ENCODE assay signal across 11 mouse cellular contexts in the genomic region with DNA sequence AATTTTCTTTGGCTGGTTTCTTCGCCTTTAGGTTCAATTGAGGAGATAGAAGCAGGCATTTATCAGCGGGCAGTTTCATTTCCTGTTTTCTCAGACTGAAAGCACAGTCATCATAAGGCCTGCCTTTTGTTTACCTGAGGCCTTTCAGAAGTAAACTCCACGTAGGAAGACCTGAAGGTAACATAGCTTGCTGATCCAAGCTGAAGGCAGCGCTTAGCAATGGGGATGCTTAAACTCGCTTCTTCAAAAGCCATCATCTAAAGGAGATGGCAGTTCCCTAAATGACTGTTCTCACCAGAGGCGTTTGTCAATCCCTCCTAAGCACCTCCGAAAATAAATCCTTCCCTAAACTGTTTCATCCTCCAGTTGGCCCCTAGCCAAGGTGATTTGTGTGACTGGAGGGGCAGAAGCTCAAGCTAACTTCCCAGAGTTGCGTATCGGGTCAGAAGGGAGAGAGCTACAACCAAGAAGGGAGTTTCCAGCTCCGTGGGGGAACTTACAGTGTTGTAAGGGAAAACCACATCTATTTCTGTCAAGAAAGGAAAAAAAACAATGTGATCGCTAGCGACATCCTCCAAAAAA. TPM values are rescaled to one million over a fixed set of nuclear protein-coding genes. Genes with fewer than 3 reads are reported as not detected.
DNase-seq lines count a peak whose midpoint lies in the region; ATAC-seq and TF ChIP-seq lines count a peak whose summit lies in the region.
"Had no signal": no experiment of that assay in that cellular context is flagged by ENCODE, and none has a peak within 500 bp of the region (broad histone marks: within the 10 kb centered on the region; RNA-seq: fewer than 3 reads in every experiment).

No protein-coding gene starts in this region.

- no peak for TF ChIP-seq POLR2A in spleen, adult 2 months (IDR thresholded peaks at IDR 0.05; ENCODE audit: low read depth, low read length)

- no peak for TF ChIP-seq CTCF in spleen, adult 2 months (IDR thresholded peaks at IDR 0.05; ENCODE audit: extremely low read depth, insufficient read depth, insufficient read length, insufficient replicate concordance)

- no peaks in the 10 kb centered on the region for H3K36me3 ChIP-seq in spleen, adult 2 months (ENCODE audit: control insufficient read depth, insufficient read depth, low read length)
- no peaks in the 10 kb centered on the region for H3K36me3 ChIP-seq in embryonic facial prominence, embryonic 15.5 days
- no peaks in the 10 kb centered on the region for H3K36me3 ChIP-seq in stomach, embryonic 16.5 days (ENCODE audit: control insufficient read depth, insufficient read depth, low read length)
- H3K36me3 ChIP-seq: neural tube, embryonic 12.5 days had no signal

- H3K27me3 ChIP-seq in spleen, adult 2 months (ENCODE audit: control insufficient read depth, insufficient read depth, low read length) = no peaks in the 10 kb centered on the region
- H3K27me3 ChIP-seq in embryonic facial prominence, embryonic 15.5 days = no peaks in the 10 kb centered on the region
- no peaks in the 10 kb centered on the region for H3K27me3 ChIP-seq in stomach, embryonic 16.5 days (ENCODE audit: control insufficient read depth, insufficient read depth, low read length)
- H3K27me3 ChIP-seq: neural tube, embryonic 12.5 days had no signal

- no peak overlapping the region for H3K9ac ChIP-seq in embryonic facial prominence, embryonic 15.5 days
- no peak overlapping the region for H3K9ac ChIP-seq in stomach, embryonic 16.5 days (ENCODE audit: low read length)
- H3K9ac ChIP-seq: neural tube, embryonic 12.5 days had no signal

- ATAC-seq in embryonic facial prominence, embryonic 15.5 days (ENCODE audit: insufficient number of reproducible peaks, low FRiP score, low TSS enrichment, low read depth) = no peak
- peak; percentile 75 for ATAC-seq in inflammation-experienced regulatory T-cells, adult 6 months
- ATAC-seq in stomach, embryonic 16.5 days (ENCODE audit: insufficient read depth, low FRiP score) = no peak
- ATAC-seq in erythroblast, adult 5-6 weeks (replicated peaks; ENCODE audit: low FRiP score, poor library complexity, severe bottlenecking) = no peak

- H3K4me1 ChIP-seq in spleen, adult 2 months (ENCODE audit: control insufficient read depth, insufficient read depth, insufficient read length) = peaks cover 18% of the 10 kb centered on the region
- H3K4me1 ChIP-seq in embryonic facial prominence, embryonic 15.5 days = peaks cover 30% of the 10 kb centered on the region
- H3K4me1 ChIP-seq in stomach, embryonic 16.5 days (ENCODE audit: control insufficient read depth, insufficient read depth, low read length) = peaks cover 17% of the 10 kb centered on the region
- H3K4me1 ChIP-seq: neural tube, embryonic 12.5 days had no signal

- peak overlapping the region; percentile 74 for H3K27ac ChIP-seq in spleen, adult 2 months (ENCODE audit: insufficient read depth, low read length)
- peak overlapping the region; percentile 68 for H3K27ac ChIP-seq in embryonic facial prominence, embryonic 15.5 days (replicated peaks)
- peak overlapping the region; percentile 51; the same call in 1 of the 2 replicates for H3K27ac ChIP-seq in stomach, embryonic 16.5 days (ENCODE audit: low read length)
- H3K27ac ChIP-seq: neural tube, embryonic 12.5 days had no signal

- peak overlapping the region; percentile 12; the same call in 1 of the 2 replicates for H3K4me2 ChIP-seq in embryonic facial prominence, embryonic 15.5 days (replicated peaks)
- no peak overlapping the region for H3K4me2 ChIP-seq in stomach, embryonic 16.5 days (ENCODE audit: low read depth, low read length)
- H3K4me2 ChIP-seq: neural tube, embryonic 12.5 days had no signal

- H3K9me3 ChIP-seq in embryonic facial prominence, embryonic 15.5 days (replicated peaks) = no peaks in the 10 kb centered on the region
- 0 out of 2 replicates have a peak, but pooled peaks cover 4% of the 10 kb centered on the region for H3K9me3 ChIP-seq in stomach, embryonic 16.5 days (replicated peaks; ENCODE audit: control insufficient read depth, low read length)
- H3K9me3 ChIP-seq: neural tube, embryonic 12.5 days had no signal

- H3K4me3 ChIP-seq in spleen, adult 2 months (ENCODE audit: extremely low read depth, insufficient read depth, insufficient read length) = no peak overlapping the region
- H3K4me3 ChIP-seq in embryonic facial prominence, embryonic 15.5 days (replicated peaks) = no peak overlapping the region
- H3K4me3 ChIP-seq in stomach, embryonic 16.5 days (replicated peaks; ENCODE audit: low read length) = no peak overlapping the region
- H3K4me3 ChIP-seq: neural tube, embryonic 12.5 days had no signal

- WGBS in spleen, adult 2 months = 11% methylated on average over 12 of the region's 12 CpGs
- 46% methylated on average over 12 of the region's 12 CpGs for WGBS in embryonic facial prominence, embryonic 15.5 days
- WGBS in stomach, embryonic 16.5 days = 51% methylated on average over 12 of the region's 12 CpGs

- peak; percentile 37 to 63 for DNase-seq in spleen, adult 2 months (ENCODE audit: low read depth in 1 of 2, low spot score in 2 of 2)
- no peak for DNase-seq in spleen, adult 12 weeks (ENCODE audit: low spot score)
- no peak for DNase-seq in right cerebral cortex, postnatal 25 days
- DNase-seq: gastrocnemius, postnatal 25 days; left cerebral cortex, postnatal 4 days; thymus, adult 2 months had no signal

RNA-seq across cellular contexts. Expression of gene Mapkapk2, which starts 13.0 kb away (rescaled TPM):
- polyA plus RNA-seq in spleen, adult 2 months (2012; rRNA removed) = 55.3 and 72.5 TPM in 2 replicates
- polyA plus RNA-seq in embryonic facial prominence, embryonic 15.5 days (2015; fragmentation: Nextera tagmentation; extraction: Ambion mirVana) = 42.8 and 44.4 TPM in 2 replicates
- polyA plus RNA-seq in inflammation-experienced regulatory T-cells, adult 6 months (2017; shearing (Covaris generic)) = 10 to 100 TPM in 1 of 3 experiments, 1 to 10 TPM in 2; 9.0 to 11.8 (median 9.8) TPM
- polyA plus RNA-seq in stomach, embryonic 16.5 days (2015; fragmentation: Nextera tagmentation; extraction: Ambion mirVana) = 16.6 and 18.0 TPM in 2 replicates
- total RNA-seq in erythroblast, adult 5-6 weeks (2015; ENCODE audit: low replicate concordance) = 38.0 and 49.5 TPM in 2 replicates
- total RNA-seq in erythroblast, adult 5-6 weeks (2017; ENCODE audit: low replicate concordance) = 26.3 and 33.3 TPM in 2 replicates

RNA-seq across cellular contexts. Expression of gene Dyrk3, which starts 27.5 kb away (rescaled TPM):
- polyA plus RNA-seq in spleen, adult 2 months (2012; rRNA removed) = 3.6 and 4.6 TPM in 2 replicates
- 4.6 and 7.1 TPM in 2 replicates for polyA plus RNA-seq in embryonic facial prominence, embryonic 15.5 days (2015; fragmentation: Nextera tagmentation; extraction: Ambion mirVana)
- polyA plus RNA-seq in inflammation-experienced regulatory T-cells, adult 6 months (2017; shearing (Covaris generic)) = under 1 TPM in 1 of 3 experiments, not detected in 2; 0.26 TPM
- 2.9 and 3.4 TPM in 2 replicates for polyA plus RNA-seq in stomach, embryonic 16.5 days (2015; fragmentation: Nextera tagmentation; extraction: Ambion mirVana)
- 92.8 and 106 TPM in 2 replicates for total RNA-seq in erythroblast, adult 5-6 weeks (2015; ENCODE audit: low replicate concordance)
- 97.3 and 107 TPM in 2 replicates for total RNA-seq in erythroblast, adult 5-6 weeks (2017; ENCODE audit: low replicate concordance)
- total RNA-seq: gastrocnemius, postnatal 25 days had no signal

RNA-seq across cellular contexts. Expression of gene Eif2d, which starts 42.4 kb away (rescaled TPM):
- 17.4 and 19.6 TPM in 2 replicates for polyA plus RNA-seq in spleen, adult 2 months (2012; rRNA removed)
- polyA plus RNA-seq in embryonic facial prominence, embryonic 15.5 days (2015; fragmentation: Nextera tagmentation; extraction: Ambion mirVana) = 59.2 and 66.0 TPM in 2 replicates
- 10 to 100 TPM; 53.4 to 71.7 (median 60.8) TPM for polyA plus RNA-seq in inflammation-experienced regulatory T-cells, adult 6 months (2017; shearing (Covaris generic))
- polyA plus RNA-seq in stomach, embryonic 16.5 days (2015; fragmentation: Nextera tagmentation; extraction: Ambion mirVana) = 62.1 and 64.0 TPM in 2 replicates
- total RNA-seq in erythroblast, adult 5-6 weeks (2015; ENCODE audit: low replicate concordance) = 10.8 and 13.6 TPM in 2 replicates
- 10.9 and 12.4 TPM in 2 replicates for total RNA-seq in erythroblast, adult 5-6 weeks (2017; ENCODE audit: low replicate concordance)

Comparison
In these comparisons a context has a peak if more than half of its experiments do, and no peak if none do; other contexts are left out.
1. DNase-seq: peak in spleen, adult 2 months (2 of 2); none in spleen, adult 12 weeks (single experiment) and right cerebral cortex, postnatal 25 days (single experiment).
2. Peak in every context shown above with its lines, with median percentiles within 50 percentile points of each other: H3K27ac ChIP-seq.